Mouse (Mus musculus): ENCODE results near the gene Rgs8.
A peak's percentile ranks its signal among the peaks of the same experiment; 100 is the strongest.

The Rgs8 gene

DNA sequence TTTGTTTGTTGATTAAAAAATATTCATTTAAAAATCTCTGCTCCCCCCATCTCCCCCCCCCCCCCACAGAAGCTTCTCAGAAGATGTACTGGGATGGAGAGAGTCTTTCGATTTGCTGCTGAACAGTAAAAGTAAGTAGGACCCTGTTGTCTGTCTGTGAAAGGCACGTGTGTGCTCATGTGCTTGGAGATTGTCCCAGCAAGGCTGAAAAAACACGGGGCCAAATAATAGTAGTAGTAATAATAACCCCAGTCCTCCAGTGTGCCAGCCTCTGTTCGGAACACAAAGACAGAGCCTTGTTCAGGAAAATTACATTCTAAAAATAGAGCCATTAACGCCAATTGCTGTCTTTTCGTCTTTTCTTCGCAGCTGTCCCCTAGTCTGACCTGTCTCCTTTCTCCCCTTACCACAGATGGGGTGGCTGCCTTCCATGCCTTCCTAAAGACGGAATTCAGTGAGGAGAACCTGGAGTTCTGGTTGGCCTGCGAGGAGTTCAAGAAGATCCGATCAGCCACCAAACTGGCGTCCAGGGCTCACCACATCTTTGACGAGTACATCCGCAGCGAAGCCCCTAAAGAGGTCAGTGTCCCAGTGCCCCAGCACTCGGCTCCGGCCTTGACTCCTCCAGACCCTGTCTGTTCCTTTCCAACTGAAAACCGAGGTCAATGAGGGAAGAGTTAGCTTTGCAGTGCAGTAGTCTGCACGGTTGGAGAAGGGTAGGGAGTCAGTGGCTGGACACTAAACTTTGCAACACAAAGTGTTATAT is 88.9 kb downstream of the Rgs8 start:
- DNase-seq (ENCODE audit: low spot score in 2 of 2), result no peak

DNA sequence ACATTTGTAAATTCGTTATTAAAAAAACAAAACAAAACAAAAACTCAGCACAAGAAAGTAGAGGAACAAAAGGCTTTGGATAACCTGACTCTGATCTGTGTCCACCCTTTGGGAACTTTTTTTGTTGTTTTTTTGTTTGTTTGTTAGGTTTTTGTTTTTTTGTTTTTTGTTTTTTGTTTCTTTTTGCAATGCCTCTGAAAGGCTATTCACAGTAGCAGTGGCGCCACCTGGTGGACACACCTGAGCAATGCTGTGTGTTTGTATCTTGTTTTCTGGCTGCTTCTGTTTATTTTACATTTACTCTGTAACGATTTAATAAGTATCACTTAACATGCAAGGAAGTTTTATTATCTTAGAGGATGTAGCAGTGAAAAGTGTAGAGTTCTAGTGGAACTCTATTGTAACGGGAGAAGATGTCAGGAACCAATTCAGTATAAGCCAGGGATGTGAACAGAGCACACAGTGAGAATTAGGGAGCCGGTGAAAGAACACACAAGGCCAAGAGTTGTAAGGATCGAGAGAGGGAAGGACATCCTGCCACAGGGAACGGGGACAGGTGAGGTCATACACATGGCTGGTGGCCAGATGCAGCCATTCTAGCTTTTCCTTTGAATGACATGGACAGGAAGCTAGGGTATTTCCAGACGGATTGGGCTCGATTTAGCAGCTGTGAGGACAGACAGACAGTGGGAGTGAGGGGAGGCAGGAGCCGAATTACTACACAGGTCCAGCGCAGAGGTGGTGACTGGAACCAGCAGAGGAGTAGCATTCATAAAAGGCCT is 89.7 kb downstream of the Rgs8 start:
- DNase-seq (ENCODE audit: low spot score in 2 of 2), result peak; percentile 76 to 85

DNA sequence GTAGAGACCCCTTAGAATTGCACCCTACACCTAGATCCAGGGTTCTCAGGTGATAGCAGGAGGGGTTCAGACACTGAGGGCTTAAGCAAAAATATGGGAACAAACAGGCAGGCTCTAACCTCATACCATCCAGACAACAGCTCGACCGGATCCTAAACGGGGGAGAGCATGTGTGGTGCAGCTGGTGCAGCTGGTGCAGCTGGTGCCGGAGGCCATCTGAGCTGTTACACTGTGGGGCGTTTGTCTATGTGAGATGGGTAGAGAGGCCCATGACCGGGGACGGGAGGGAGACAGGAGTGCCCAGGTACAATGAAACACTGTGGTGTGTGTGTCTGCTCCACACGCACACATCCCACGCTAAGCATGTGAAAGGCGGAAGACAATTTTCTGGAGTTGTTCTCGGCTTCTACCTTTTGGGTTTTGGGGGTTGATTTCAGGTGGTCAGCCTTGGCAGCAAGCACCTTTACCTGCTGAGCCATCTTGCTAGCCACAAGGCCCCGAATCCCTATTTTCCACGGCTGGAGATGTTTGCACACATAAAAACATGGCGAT is 93.4 kb downstream of the Rgs8 start:
- DNase-seq (ENCODE audit: low spot score in 2 of 2), result no peak

DNA sequence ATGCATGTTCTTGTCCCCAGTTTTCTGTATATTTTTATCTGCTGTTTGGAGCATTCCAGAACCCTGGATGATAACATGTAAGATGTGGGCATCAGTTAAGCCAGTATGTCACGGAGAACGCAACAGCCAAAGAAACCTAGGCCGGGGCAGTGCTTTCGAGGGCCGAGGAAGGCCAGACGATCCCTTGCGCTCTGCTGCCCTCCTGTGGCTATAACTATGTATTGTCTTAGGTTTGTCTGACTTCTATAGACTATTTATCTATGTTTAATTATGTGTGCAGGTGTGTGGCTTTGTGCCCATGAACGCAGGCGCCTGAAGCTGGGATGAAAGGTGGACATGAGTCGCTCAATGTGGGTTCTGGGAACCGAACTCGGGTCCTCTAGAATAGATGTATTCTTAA is 93.9 kb downstream of the Rgs8 start:
- peak; percentile 73 to 83 for DNase-seq (ENCODE audit: low spot score in 2 of 2)

GRCm38 (mm10) chr1:153747861-153748530 is 95.2 kb downstream of the Rgs8 start:
- no peak for DNase-seq (ENCODE audit: low spot score in 2 of 2)

DNA sequence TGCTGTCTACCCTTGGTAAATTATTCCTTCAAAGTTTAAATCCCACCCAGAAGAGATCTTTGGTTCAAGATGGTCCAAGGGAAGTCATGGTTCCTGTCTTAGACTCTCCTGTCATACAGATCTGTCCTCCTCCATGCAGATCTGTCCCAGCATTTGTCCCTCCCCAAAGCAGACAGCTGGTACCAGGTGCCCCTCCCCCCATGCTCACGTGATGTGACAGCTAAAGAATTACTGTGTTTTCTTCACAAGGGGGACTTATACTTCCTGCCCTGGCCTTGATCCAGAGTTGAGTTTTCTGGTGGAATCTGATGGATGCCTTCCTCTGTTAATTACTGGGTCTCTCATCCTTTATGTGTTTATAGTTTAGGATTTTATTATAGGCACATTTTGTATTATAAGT is 95.7 kb downstream of the Rgs8 start:
- no peak for DNase-seq (ENCODE audit: low spot score in 2 of 2)

DNA sequence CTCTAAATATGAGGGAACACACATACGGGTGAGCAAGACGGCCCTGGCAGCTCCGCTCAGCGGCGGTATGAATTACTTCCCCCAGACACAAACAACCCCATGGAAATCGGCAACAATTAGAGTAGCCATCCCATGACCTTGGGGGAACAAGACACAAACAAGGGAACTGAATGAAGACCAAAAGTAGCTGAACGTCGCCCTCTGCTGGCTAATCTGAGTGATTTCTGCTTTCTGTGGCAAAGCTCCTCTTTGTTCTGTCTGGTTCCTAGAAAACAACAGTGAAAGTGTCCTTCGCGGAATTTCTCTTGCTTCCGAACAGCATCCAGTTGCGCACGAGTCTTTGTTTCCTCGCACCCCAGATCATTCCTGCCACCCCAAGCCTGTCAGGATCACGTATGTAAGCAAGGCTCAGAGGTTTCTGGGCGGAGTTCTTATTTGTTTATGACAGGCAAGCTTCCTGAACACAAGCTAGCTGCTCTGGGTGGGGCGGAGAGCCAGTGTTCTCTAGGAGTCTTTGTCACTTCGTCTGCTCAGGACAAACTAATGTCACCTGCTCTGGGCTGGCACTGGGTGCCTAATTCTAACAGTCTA is 96.5 kb downstream of the Rgs8 start, which contains the start of gene Rnasel:
Gene Rnasel (plus strand): TSS at position 216 of the 591 bp plus-strand sequence.
- DNase-seq (ENCODE audit: low spot score in 2 of 2), result peak; percentile 70 to 81
